ENCODE assay signal across 20 mouse cellular contexts in genomic region chr11:97145320-97145719, GRCm38 (mm10). TPM values are rescaled to one million over a fixed set of nuclear protein-coding genes. Genes with fewer than 3 reads are reported as not detected.
"Had no signal": no experiment of that assay in that cellular context is flagged by ENCODE, and none has a peak within 500 bp of the region (broad histone marks: within the 10 kb centered on the region; RNA-seq: fewer than 3 reads in every experiment).

No protein-coding gene starts in this region.

- H3K27ac ChIP-seq: limb, embryonic 12.5 days; limb, embryonic 15.5 days; liver, embryonic 14.5 days; macrophage; midbrain, embryonic 12.5 days; midbrain, embryonic 15.5 days; neural tube, embryonic 12.5 days; neural tube, embryonic 15.5 days had no signal

- H3K9me3 ChIP-seq: limb, embryonic 12.5 days; limb, embryonic 15.5 days; midbrain, embryonic 12.5 days; midbrain, embryonic 15.5 days; neural tube, embryonic 12.5 days; neural tube, embryonic 15.5 days had no signal

- ATAC-seq: liver, postnatal 0 days; lung, postnatal 0 days; midbrain, embryonic 15.5 days had no signal

- H3K4me2 ChIP-seq: limb, embryonic 12.5 days; limb, embryonic 15.5 days; liver, embryonic 11.5 days; lung, embryonic 14.5 days; midbrain, embryonic 12.5 days; midbrain, embryonic 15.5 days; neural tube, embryonic 12.5 days; neural tube, embryonic 15.5 days had no signal

- H3K9ac ChIP-seq: limb, embryonic 12.5 days; limb, embryonic 15.5 days; liver, embryonic 14.5 days; liver, postnatal 0 days; lung, embryonic 14.5 days; midbrain, embryonic 12.5 days; midbrain, embryonic 15.5 days; neural tube, embryonic 12.5 days; neural tube, embryonic 15.5 days had no signal

- DNase-seq: kidney, adult 9 months; kidney, postnatal 14 days; kidney, postnatal 4 days; left cerebral cortex, postnatal 4 days; liver, postnatal 0 days; lung, embryonic 14.5 days; right cerebral cortex, adult 18-20 months; right cerebral cortex, postnatal 14 days; right cerebral cortex, postnatal 4 days; thymus, postnatal 25 days had no signal

- H3K4me3 ChIP-seq: limb, embryonic 12.5 days; limb, embryonic 15.5 days; midbrain, embryonic 12.5 days; midbrain, embryonic 15.5 days; neural tube, embryonic 12.5 days; neural tube, embryonic 15.5 days had no signal

- H3K27me3 ChIP-seq: midbrain, embryonic 15.5 days; neural tube, embryonic 15.5 days had no signal

RNA-seq across cellular contexts. Expression of gene Tbx21, which starts 30.2 kb away (rescaled TPM):
- polyA plus RNA-seq: limb, embryonic 12.5 days; limb, embryonic 15.5 days; liver, embryonic 11.5 days; lung, embryonic 14.5 days; neural tube, embryonic 12.5 days had no signal
